Comparison of ENCODE assay signal across 32 mouse cellular contexts in genomic region chr6:98689395-98689794, GRCm38 (mm10).
DNase-seq lines count a peak whose midpoint lies in the region; ATAC-seq lines count a peak whose summit lies in the region.
"Had no signal": no experiment of that assay in that cellular context is flagged by ENCODE, and none has a peak within 500 bp of the region (broad histone marks: within the 10 kb centered on the region; RNA-seq: fewer than 3 reads in every experiment).

No protein-coding gene starts in this region.

- no peak overlapping the region for H3K4me3 ChIP-seq in heart, embryonic 11.5 days (ENCODE audit: low read depth, low read length)
- no peak overlapping the region for H3K4me3 ChIP-seq in embryonic facial prominence, embryonic 10.5 days
- H3K4me3 ChIP-seq: embryonic facial prominence, embryonic 12.5 days; heart, embryonic 12.5 days; hindbrain, embryonic 13.5 days; limb, embryonic 10.5 days; limb, embryonic 15.5 days; liver, embryonic 13.5 days; megakaryocyte, embryonic 14.5 days; midbrain, embryonic 12.5 days; stomach, embryonic 15.5 days had no signal

- intact Hi-C loops in left cerebral cortex, postnatal 4 days (cut with DNase I), result no loop called here

- no peak overlapping the region for H3K27ac ChIP-seq in heart, embryonic 11.5 days (ENCODE audit: low read depth, low read length)
- H3K27ac ChIP-seq in embryonic facial prominence, embryonic 10.5 days (replicated peaks), result peak overlapping the region; percentile 59
- H3K27ac ChIP-seq: embryonic facial prominence, embryonic 12.5 days; hindbrain, embryonic 13.5 days; limb, embryonic 10.5 days; limb, embryonic 15.5 days; liver, embryonic 13.5 days; midbrain, embryonic 12.5 days; stomach, embryonic 15.5 days had no signal

- H3K4me1 ChIP-seq in heart, embryonic 11.5 days (ENCODE audit: control insufficient read depth, insufficient read depth, low read length), result no peaks in the 10 kb centered on the region
- peaks cover 56% of the 10 kb centered on the region for H3K4me1 ChIP-seq in embryonic facial prominence, embryonic 10.5 days
- H3K4me1 ChIP-seq: heart, embryonic 12.5 days; hindbrain, embryonic 13.5 days; liver, embryonic 13.5 days; megakaryocyte, embryonic 14.5 days; midbrain, embryonic 12.5 days; stomach, embryonic 15.5 days had no signal

- peak; percentile 42 for DNase-seq in heart, adult 11 months
- no peak for DNase-seq in embryonic facial prominence, embryonic 10.5 days (ENCODE audit: low spot score)
- DNase-seq in layer of hippocampus, adult 8-10 months (ENCODE audit: low spot score in 2 of 2), result peak; percentile 34 to 52
- peak; percentile 17 for DNase-seq in telencephalon, adult 2 months (ENCODE audit: low read depth, low spot score)
- DNase-seq in adrenal gland, adult 18-20 months (ENCODE audit: low spot score in 2 of 2), result no peak
- DNase-seq in left cerebral cortex, postnatal 4 days, result no peak
- DNase-seq: adrenal gland, adult 2 months; adrenal gland, postnatal 36 days; cerebellum, adult 11 months; cerebellum, adult 9-10 months; cerebellum, postnatal 36 days; gastrocnemius, postnatal 25 days; heart, adult 18-20 months; heart, postnatal 4 days; kidney, postnatal 14 days; liver, embryonic 13.5 days; lung, adult 18-20 months; lung, postnatal 4 days; right cerebral cortex, postnatal 14 days; thymus, postnatal 14 days had no signal

- 76% methylated on average over 3 of the region's 3 CpGs for WGBS in heart, embryonic 11.5 days (ENCODE audit: insufficient replicate concordance)
- WGBS in embryonic facial prominence, embryonic 10.5 days, result 91% methylated on average over 3 of the region's 3 CpGs

- no peak overlapping the region for H3K9ac ChIP-seq in heart, embryonic 11.5 days (ENCODE audit: low read depth, low read length)
- H3K9ac ChIP-seq: embryonic facial prominence, embryonic 12.5 days; heart, embryonic 12.5 days; hindbrain, embryonic 13.5 days; limb, embryonic 15.5 days; liver, embryonic 13.5 days; midbrain, embryonic 12.5 days; stomach, embryonic 15.5 days had no signal

- no peak overlapping the region for H3K4me2 ChIP-seq in heart, embryonic 11.5 days
- H3K4me2 ChIP-seq: embryonic facial prominence, embryonic 12.5 days; heart, embryonic 12.5 days; hindbrain, embryonic 13.5 days; limb, embryonic 15.5 days; liver, embryonic 13.5 days; midbrain, embryonic 12.5 days; stomach, embryonic 15.5 days had no signal

- no peaks in the 10 kb centered on the region for H3K36me3 ChIP-seq in heart, embryonic 11.5 days (ENCODE audit: control insufficient read depth, insufficient read depth, low read length)
- no peaks in the 10 kb centered on the region for H3K36me3 ChIP-seq in embryonic facial prominence, embryonic 10.5 days (replicated peaks)
- H3K36me3 ChIP-seq: embryonic facial prominence, embryonic 12.5 days; heart, embryonic 12.5 days; hindbrain, embryonic 13.5 days; limb, embryonic 10.5 days; limb, embryonic 15.5 days; liver, embryonic 13.5 days; midbrain, embryonic 12.5 days; stomach, embryonic 15.5 days had no signal

- no peaks in the 10 kb centered on the region for H3K27me3 ChIP-seq in heart, embryonic 11.5 days (ENCODE audit: control insufficient read depth, insufficient read depth, low read length)
- H3K27me3 ChIP-seq in embryonic facial prominence, embryonic 10.5 days (replicated peaks; ENCODE audit: low read depth, poor library complexity, severe bottlenecking), result no peaks in the 10 kb centered on the region
- H3K27me3 ChIP-seq: embryonic facial prominence, embryonic 12.5 days; heart, embryonic 12.5 days; hindbrain, embryonic 13.5 days; limb, embryonic 15.5 days; liver, embryonic 13.5 days; megakaryocyte, embryonic 14.5 days; midbrain, embryonic 12.5 days; stomach, embryonic 15.5 days had no signal

- ATAC-seq in heart, embryonic 11.5 days (replicated peaks; ENCODE audit: insufficient number of reproducible peaks, low FRiP score, low TSS enrichment), result no peak
- ATAC-seq: CD4-positive, CD25-positive, alpha-beta regulatory T cell, adult 4 months; intestine, postnatal 0 days; lung, postnatal 0 days had no signal

- no peaks in the 10 kb centered on the region for H3K9me3 ChIP-seq in heart, embryonic 11.5 days (replicated peaks; ENCODE audit: control insufficient read depth, low read length)
- no peaks in the 10 kb centered on the region for H3K9me3 ChIP-seq in embryonic facial prominence, embryonic 10.5 days
- H3K9me3 ChIP-seq: embryonic facial prominence, embryonic 12.5 days; heart, embryonic 12.5 days; hindbrain, embryonic 13.5 days; limb, embryonic 10.5 days; limb, embryonic 15.5 days; liver, embryonic 13.5 days; megakaryocyte, embryonic 14.5 days; midbrain, embryonic 12.5 days; stomach, embryonic 15.5 days had no signal

Comparison
In these comparisons a context has a peak if more than half of its experiments do, and no peak if none do; other contexts are left out.
1. DNase-seq: peak in heart, adult 11 months (single experiment), layer of hippocampus, adult 8-10 months (2 of 2) and telencephalon, adult 2 months (single experiment); none in embryonic facial prominence, embryonic 10.5 days (single experiment), adrenal gland, adult 18-20 months (0 of 2) and left cerebral cortex, postnatal 4 days (single experiment).